Mouse (Mus musculus) spleen, postnatal 4 days (tissue): Measurements from ENCODE around the gene Raver2.
"Not testable (repeated sequence)": the region's sequence is repeated elsewhere in the genome, so short reads cannot be mapped to it uniquely, and the experiment has no call there.

Experiments
- DNase-seq, 2 experiments: peaks; one replicate each; pipeline ENCODE4 v3.0.0; 2022; ENCODE audit warnings: low spot score in 2 of 2

The Raver2 gene

DNA sequence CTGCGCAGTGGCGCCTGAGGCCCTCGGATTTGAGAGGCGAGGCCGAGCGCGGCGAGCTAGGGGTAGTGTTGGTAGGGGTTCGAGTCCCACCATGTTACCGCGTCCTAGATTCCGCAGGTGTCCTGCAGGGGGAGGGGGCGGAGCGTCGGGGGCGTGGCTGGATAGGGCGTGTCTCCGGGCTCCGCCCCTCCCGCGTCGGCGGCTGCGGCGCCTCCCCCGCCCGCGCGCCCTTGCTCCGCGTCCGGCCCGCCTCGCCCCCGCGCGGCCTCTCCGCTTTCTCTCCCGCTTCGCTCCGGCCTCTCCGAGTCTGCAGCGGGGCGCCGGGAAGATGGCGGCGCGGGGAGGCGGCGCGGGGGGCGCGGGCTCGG lies at the start of gene Raver2:
Gene Raver2 (plus strand): TSS at position 198 of the 368 bp plus-strand sequence.
- peak; percentile 17 to 67 for DNase-seq

DNA sequence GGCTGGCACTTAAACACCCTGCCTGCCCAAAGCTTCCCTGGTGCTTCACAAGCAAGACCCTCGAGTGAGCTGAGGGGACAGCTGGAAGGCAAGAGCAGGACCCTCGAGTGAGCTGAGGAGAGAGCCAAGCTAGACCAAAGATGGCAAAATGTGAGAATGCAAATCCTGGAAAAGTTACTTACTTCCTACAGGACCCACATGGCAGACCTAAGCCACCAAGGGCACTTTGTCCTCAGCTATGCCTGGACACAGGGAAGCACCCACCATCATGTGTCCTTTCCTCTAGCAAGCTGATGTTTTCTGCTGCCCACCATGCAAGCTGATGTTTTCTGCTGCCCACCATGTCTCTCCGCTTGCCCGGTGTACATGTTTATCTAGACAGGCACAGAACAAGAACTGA lies 48.2 kb upstream of the Raver2 start, which contains the start of gene Gm10577:
Gene Gm10577 (minus strand): TSS at position 101 of the 400 bp plus-strand sequence.
- DNase-seq: no peak

DNA sequence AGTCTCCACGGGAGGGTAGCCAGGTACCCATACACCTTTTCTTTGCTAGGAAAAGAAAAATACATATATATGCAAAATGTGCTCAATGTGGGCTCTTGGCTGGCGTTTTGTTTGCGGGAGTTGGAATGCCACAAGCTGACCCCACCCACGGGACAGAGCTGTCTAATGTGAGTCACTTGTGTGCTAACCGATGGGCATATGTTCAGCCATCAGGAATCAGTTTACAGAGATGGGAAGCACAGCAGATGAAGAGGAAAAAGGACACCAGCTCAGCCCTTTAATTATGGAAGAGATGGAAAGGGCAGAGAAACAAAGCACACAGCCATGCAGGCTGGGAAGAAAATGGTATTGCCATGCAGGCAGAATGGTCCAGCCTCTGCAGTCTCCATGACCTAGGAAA lies 42.2 kb upstream of the Raver2 start:
- no peak for DNase-seq

DNA sequence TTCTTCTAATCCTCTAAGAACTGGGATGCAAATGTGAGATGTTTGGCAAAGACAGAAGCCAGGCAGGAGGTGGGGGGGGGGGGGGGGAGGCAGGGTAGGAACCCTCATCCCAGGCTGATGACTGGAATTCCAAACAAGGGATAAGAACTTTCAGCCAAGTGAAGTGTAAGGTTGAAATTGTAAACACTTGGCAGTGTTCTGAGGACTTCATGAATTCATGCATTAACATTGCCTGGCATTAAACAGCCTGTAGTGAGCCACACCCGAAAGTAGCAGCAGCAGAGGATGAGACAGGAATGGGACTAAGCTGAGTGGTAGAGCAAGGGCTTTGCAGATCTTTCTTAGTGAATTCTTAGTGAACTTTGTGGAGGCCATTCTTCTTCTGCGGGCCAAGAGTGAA lies 41.8 kb upstream of the Raver2 start:
- no peak for DNase-seq

DNA sequence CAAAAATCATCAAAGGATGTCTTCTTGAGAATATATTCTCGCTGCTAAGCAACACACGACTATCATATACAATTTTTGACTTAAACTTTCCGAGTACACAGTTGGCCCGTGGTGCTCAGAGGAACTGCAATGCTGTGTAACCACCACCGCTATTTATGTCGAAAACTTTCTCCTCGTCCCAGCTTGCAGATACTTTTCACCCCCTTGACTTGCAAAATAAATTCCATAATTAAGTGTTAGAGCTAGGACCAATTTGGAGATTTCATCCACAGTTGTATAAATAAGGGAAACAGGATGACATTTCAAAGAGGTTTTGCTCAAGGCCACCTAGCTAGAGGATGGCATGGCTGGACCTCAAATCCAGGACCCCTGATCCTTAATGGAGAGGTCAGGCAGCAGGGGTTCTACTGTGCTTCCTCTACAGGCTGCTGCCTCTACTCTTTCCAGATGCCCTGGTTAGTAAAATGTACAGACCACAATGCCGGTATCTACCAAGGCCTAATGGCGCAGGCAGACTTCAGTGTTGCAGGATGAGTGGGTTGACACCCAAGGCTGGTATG lies 40.9 kb upstream of the Raver2 start:
- no peak for DNase-seq

DNA sequence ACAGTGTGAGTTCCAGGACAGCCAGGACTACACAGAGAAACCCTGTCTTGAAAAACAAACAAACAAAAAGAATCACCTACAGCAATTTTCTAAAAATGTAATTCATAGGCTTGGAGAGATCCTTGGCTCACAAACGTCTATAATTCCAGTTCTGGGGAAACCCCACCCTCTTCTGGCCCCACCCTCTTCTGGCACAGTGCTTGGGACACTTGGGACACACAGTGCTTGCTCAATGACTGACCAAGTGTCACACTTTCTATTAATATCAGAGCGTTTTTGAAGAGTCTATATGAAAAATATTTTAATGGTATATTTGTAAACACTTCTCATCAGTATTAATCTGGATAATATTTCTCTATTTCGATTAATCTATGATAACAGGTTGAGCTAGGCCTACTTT lies 35.7 kb upstream of the Raver2 start:
- DNase-seq: no peak

DNA sequence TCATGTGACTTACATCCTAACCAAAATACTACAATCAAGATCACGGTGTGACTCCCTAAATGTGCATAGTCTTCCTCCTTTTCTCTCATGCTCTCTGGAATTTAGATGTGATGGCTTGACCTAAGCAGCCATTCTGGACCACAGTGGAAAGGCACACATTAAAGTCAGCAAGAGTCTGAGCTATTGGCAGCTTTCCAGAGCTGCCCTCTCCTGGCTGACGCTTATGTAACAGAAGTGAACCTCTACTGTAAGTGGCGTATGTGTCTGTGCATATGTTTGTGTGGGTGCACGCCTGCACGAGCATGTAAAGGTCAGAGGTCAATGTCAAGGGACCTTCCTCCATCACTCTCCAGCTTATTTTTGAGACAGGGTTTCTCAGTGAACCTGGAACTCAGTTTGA lies 33.7 kb upstream of the Raver2 start:
- DNase-seq: no peak

DNA sequence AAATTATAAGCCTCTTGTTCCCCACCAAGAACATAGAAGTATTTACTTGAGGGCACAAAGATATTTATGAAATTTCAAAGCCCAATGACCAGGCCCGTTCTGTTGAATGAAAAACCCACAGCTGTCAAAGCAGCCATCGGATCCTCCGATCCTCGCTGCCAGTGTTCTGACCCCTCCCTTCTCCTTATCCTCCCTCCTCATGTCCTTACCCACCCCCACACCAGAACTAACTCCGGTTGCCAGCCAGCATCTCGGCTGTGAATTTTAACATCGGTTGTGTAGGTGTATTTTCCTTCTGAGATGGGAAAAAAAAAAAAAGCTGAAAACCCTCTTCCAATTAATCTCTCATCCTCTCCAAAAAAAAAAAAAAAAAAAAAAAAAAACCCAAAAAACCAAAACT lies 31.6 kb upstream of the Raver2 start:
- no peak for DNase-seq

DNA sequence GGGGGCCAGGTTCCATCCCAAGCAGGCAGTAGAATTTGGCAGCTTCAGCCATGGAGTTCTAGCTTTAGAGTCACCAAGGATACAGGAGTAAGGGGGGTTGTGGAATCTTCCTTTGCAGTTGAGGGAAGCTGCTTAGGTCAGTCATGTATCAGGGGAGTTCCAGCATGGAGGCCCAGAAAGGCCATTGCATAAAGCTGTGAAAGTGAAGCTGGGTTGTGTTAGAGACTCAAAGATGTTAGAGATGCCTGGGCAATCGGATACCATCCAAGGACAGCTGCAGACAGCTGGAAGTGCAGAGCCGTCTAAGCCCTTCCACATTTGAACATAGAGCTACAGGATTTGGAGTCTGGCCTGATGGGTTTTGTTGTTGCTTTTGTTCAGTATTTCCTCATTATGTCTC lies 25.1 kb upstream of the Raver2 start:
- no peak for DNase-seq

DNA sequence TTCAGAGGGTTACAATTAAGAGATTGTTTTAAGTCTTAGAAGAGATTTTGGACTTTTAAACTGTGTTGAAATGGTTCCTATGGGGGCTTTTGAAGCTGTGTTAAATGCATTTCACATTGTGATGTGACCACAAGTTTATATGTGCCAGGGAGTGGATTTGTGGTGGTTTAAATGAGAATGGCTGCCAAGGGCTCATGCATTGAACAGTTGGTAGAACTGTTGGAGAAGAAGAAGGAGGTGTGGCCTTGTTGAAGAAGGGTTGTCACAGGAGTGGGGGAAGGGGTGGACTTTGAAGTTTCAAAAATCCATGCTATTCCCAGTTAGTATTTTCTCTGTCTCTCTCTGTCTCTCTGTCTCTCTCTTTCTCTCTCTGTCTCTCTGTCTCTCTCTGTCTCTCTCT lies 24.6 kb upstream of the Raver2 start:
- no peak for DNase-seq

DNA sequence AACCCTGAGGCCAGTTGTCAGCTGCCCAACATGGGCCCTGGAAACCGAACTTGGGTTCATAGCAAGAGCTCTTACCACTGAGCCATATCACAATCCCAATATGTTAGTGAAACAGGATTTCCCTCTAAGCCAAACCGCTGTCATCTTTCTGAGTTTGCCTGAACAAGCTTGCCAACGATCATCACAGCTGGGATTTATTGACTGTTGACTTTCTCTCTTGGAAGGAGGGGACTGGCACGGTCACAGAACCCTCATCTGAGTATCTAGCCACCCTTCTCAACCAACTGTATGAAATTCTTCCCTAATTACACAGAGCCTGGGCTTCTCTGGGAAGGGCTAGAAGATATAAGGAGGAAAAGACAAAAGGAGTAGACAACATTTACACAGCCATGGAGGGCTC lies 22.2 kb upstream of the Raver2 start:
- no peak for DNase-seq

DNA sequence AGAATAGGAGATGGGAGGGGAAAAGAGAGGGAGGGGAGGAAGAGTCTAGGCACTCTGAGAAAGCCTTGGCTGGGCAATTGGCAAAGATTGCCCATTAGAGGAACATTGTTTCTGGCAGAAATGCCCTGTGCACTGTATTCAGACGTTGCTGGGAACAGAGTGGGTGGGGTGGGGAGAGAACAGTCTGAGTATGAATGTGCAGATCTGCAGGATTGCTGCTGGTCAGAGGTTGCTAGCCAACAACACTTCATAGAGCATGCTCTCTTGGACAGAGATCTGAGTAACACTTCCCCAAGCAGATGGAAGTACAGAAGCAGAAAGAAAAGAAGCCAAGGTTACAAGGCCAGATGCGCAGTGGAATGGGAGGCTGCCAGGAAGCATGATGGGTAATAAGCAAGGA lies 6.6 kb upstream of the Raver2 start:
- DNase-seq: no peak

DNA sequence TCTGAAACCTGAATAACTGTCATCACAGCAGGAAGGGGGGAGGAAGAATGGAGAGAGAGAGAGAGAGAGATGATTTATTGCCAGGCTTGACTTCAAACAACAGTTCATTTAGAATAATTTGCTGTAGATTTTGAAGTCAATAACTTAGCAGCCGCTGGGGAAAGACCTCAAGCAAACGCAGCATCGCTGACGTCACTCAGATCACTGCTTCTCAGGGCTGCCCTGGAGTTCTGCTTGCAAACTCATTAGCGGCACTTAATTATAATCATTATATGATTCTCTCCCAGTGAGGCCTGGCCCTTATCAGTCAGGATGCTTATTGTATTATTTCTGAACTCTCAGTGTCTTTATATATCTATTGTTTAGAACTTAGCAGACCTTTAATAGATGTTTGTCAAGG lies 2.4 kb upstream of the Raver2 start:
- DNase-seq: no peak

DNA sequence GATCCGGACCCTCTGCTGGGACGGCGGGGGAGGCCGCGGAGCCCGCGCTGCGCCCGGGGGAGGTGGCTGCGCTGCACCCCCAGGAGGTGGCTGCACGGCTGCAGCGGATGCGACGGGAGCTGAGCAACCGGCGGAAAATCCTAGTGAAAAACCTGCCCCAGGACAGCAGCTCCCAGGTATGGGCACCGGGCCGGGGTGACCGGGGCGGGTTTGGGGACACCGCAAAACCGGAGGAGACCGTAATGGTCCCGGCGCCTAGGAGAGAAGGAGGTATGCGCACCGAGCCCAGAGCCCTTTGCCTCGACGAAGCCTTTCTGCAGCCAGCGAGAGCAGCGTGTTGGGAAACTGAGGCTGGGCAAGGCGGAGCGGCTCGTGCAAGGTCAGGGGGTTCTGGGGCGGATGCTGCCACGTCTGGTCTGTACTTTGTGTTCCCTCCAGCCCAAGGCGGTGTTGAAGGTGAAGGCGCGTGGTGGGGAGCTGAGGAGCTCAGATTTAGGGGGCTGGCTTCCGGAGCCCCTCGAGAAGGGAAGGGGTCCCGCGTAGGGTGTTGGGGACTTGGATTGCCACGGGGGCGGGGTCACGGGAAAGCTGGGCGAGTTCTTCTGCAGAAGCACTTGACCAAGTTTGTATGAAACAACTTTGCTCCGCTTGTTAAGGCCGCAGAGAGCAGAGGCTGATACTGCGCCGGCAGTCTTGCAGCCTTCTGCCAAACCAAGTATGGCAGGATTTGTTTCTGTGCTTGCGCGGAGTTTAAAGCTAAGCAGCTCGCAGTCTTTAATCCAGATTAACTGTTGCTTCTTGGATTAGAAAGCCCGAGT lies 580 bp downstream of the Raver2 start:
- DNase-seq: peak in 1 of 2 experiments; percentile 12

DNA sequence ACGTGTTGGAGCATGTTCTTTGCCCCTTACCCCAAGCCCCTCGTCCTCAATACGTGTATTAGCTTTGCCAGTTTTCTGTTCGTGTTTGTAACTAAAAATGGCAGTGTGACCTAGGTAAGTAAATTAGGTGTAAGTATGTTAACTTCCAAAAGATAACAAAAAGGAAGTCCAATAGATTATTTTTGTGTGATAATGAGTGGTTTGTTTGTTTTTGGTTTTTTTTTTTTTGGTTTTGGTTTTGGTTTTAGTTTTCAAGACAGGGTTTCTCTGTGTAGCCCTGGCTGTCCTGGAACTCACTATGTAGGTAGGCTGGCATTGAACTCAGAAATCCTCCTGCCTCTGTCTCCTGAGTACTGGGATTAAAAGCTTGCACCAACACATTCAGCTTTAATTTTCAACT lies 2.8 kb downstream of the Raver2 start:
- DNase-seq: no peak

DNA sequence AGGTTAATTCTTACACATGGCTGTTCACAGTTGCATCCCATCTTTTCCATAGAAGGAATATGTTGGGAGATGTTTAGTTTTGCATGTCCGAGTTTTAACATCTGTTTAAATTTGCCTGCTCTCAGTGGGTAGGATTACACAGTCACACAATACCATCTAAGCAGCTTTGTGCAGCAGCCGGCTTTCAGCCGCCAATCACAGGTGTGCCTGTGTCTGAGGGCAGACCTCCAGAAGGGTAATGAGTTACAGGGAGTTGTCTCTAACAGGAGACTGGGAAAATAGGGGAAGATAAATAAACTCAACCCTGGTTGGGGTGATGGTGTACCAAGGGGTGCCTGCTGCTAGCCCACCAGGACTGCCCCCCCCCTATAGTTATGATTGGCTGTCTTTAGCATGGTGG lies 7.6 kb downstream of the Raver2 start:
- no peak for DNase-seq

DNA sequence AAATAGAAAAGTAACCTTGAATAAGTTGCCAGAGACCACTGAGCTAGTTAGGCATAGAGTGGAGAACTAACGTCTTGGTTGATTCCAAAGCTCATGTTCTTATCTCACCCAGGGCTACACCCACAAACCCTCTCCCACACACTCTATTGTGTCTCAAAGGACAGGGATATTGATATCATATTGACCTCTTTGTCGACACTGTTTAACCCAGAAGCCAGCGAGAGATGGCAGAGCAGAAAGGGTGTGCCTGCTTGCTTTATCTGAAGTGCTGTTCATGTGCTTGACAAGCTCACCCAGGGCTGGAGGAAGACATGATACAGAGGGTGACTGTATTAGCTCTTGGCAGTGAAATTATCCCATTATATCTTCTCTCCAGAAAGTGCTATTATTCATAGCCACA lies 11.2 kb downstream of the Raver2 start:
- no peak for DNase-seq

DNA sequence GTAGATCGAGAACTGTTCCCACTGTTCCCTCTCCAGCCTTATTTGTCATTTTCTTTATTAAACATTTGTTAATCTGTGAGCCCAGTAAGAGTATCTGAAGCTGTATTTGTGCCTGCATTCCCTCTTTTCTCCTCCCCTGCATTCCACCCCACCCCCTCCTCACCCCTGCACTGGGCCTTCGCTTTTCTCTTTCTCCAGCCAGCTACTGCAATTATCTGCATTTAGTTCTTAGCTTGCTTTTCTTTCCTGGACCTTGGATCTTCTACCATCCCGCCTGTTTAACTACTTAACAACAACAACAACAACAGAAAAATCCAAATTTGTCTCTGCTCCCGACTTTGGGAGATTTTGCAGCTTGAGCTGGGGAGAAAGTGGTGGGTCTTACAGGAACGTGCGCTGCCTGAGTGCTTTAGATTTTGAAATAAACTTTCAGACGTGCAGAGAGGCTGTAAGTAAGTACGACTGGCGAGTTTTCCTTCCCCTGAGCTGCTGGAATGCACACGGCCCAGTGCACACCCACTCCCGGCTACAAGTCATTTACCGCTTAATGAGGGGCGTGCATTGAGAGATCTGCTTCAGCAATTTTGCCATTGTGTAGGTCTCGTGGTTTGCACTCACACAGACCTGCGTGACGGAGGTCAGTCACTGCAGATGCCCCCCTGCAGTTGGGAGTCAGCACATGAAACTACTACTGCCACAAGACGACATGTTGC lies 13.5 kb downstream of the Raver2 start:
- no peak for DNase-seq

DNA sequence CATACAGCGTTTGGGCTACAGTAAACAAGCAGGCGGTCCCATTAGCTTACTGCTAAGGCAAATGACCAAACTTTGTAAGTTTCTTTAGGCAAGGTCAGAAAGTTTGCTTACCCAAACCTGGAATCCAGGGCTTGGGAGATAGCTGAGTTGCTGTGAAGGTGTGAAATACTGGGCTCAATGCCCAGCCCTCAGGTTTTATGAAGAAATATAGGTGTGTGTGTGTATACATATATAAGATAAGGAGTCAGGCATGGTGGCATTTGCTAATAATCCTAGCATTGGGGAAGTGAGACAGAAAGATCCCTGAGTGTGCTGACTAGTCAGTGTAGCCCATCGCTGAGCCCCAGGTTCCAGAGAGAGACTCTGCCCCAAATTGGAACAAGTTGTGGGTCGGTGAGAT lies 16.1 kb downstream of the Raver2 start:
- no peak for DNase-seq

DNA sequence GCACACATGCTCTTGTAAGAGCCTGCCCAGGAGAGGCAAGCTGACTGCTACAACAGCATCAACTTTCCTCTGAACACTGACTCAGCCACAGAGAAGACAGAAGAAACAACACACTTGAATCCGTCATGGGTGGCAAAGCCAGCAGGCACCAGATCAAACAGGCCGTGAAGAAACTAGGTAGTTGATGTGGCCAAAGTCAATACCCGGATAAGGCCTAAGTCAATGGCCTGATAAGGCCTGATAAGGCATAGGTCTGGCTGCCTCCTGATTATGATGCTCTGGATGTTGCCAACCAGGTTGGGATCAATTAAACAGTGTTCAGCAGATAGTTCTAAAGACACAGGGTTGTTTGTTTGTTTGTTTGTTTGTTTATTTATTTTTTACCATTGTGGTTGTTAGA lies 17.3 kb downstream of the Raver2 start:
- DNase-seq: no peak

DNA sequence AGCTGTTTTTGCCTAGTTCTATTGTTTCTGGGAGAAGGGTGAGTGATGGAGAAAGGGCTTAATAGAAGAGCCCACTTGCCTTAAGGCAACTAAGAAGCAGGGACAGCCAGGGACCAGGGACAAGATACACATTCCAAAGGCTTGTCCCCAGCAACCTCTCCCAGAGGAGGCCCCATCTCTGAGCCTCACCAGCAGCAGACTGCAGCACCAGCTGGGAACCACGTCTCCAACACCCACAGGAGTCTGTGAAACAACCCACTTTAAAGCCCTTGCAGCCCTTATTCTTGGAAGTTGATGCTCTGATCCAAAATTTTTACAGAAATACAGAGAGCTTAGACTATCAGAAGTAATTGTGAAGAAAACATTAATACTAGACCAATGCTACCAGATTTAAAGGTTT lies 18.9 kb downstream of the Raver2 start:
- no peak for DNase-seq

DNA sequence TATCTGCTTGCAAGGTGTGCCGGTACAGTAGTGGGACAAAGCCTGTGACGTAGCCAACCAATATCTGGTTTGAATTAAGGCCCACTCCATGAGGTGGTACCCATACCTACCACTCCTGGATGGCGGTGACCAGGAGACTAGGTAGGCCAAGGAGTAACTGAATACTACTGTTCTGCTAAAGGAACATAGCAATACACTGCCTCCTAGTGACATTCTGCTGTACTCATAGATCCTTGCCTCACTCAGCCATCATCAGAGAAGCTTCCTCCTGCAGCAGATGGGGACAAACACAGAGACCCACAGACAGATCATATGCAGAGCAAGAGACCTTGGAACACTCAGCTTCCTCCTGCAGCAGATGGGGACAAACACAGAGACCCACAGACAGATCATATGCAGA lies 21.8 kb downstream of the Raver2 start:
- not testable (repeated sequence) for DNase-seq

DNA sequence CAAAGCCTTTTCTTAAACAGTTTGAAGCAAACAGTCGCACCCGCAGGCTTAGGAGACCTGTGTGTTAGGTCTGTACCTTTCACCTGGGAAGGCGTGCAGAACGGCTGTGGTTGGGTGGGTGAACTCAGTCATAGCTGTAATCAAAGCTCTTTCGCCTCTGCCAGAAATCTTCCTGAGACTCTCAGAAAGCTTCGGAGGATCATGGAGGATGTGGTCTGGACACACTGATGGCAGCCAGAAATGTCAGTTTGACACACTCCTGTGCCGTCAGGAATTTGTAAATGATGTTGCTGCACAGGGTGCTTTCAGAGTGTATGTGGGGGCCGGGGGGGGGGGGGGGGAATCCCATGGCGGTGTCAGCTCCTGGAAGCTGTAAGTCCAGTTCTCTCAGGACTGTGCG lies 24.5 kb downstream of the Raver2 start:
- DNase-seq: no peak
